Mouse (Mus musculus) ovary, adult 18-20 months (tissue): Measurements from ENCODE around the gene Fgf22.

Source experiments
- DNase-seq: peaks from one replicate; pipeline ENCODE4 v3.0.0; 2022; ENCODE audit warnings: low spot score, mixed read lengths

Fgf22 gene

DNA sequence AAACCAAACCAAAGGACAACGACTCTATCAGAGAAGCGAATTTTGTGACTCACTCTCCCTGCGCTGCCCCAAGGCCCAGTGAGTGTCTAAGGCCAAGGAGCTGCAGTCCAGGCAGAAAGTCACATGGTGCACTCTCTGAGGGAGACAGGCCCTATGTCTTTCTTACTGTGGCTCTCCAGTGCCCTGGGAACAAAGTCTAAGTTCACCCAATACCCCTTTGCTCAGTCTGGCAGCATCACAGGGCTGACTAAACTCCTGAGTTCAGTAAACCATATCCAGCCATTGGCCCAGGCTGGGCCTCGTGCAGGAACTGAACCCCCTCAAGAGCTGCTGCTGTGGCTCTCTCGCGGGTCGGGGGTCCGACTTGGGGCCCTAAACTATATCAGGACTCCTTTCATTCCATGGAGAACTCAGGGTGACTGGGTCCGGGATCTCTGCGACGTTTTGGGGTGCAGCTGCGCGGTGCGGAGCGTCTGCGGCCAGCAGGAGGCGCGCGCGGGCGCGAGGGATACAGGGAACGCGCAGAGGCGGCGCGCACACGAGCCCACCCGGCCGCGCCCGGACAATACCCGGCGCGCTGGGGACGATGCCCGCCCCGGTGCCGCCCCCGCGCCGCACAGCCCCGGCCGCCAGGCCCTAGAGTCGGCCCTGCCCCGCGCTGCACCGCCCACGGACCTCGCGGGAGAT, 38.3 kb downstream of the Fgf22 start, which contains the start of gene Palm:
Palm (plus strand) TSS at position 522 of the 687 bp plus-strand sequence.
- peak; percentile 51 for DNase-seq

DNA sequence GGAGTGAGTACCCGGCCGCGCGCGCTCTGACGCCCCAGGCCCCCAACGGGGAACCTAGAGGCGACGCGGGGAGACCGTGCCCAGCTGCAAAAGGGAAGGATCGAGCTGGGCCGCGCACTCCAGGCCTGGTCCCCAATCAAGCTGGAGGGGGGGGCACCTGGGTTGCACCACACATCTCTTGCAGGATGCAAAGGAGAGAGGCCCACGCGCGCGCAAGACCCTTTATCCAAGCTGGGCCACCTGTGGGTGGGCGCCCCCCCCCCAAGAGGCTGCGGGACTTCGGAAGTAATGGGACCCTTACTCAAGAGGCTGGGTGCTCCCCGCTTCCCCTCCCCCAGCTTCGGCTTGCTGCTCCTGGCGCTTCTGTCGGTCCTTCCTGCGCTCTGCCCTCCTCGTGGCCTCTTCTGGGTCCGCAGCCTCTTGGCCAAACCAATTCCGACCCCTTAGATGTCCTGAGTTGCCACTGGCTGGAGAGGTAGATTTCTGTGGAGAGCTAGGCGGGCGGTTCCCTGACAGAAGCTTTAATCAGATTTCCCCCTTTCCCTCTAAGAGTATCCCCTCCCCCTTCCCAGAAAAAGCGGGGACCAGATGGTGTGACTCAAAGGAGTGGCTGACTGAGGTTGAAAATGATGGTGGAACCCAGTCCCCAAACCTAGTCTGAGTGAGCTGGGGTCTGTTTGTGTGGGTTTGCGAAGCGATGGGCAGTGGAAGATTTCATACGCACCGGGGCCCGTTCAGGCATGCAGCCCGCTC, 39.0 kb downstream of the Fgf22 start:
- no peak for DNase-seq

- peak; percentile 72 for DNase-seq
Observed at GRCm38 (mm10) chr10:79794491-79794931, 39.6 kb downstream of the Fgf22 start.

GRCm38 (mm10) chr10:79795905-79796304, 41.0 kb downstream of the Fgf22 start:
- no peak for DNase-seq

GRCm38 (mm10) chr10:79797326-79797725, 42.5 kb downstream of the Fgf22 start:
- no peak for DNase-seq

- no peak for DNase-seq
Observed at GRCm38 (mm10) chr10:79798289-79798928, 43.5 kb downstream of the Fgf22 start.

- DNase-seq, result no peak
Observed at GRCm38 (mm10) chr10:79800508-79800907, 45.6 kb downstream of the Fgf22 start.

- no peak for DNase-seq
Observed at GRCm38 (mm10) chr10:79801837-79802236, 47.0 kb downstream of the Fgf22 start.

GRCm38 (mm10) chr10:79802331-79802971, 47.6 kb downstream of the Fgf22 start:
- peak; percentile 88 for DNase-seq

- DNase-seq, result no peak
Observed at GRCm38 (mm10) chr10:79803716-79804323, 48.9 kb downstream of the Fgf22 start.

GRCm38 (mm10) chr10:79805636-79806035, 50.8 kb downstream of the Fgf22 start:
- DNase-seq, result no peak

DNA sequence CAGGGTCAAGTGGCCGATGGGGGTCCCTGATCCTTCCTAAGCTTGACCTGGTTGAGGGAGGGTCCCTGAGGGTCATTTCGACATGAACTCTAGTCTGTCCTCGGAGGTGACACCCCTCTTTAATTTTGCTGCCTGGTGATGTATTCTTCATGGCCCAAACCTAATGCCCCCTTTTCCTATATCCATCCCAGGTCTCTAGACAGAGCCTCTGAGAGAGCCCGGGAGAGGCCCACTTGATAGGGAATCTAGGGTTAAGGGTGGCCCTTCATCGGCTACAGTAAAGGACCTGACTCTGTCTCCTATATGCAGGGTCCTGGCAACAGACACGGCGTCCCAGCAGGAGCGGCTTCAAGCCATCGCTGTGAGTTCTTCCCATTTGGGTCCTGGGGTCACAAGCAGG, 51.5 kb downstream of the Fgf22 start:
- no peak for DNase-seq

DNA sequence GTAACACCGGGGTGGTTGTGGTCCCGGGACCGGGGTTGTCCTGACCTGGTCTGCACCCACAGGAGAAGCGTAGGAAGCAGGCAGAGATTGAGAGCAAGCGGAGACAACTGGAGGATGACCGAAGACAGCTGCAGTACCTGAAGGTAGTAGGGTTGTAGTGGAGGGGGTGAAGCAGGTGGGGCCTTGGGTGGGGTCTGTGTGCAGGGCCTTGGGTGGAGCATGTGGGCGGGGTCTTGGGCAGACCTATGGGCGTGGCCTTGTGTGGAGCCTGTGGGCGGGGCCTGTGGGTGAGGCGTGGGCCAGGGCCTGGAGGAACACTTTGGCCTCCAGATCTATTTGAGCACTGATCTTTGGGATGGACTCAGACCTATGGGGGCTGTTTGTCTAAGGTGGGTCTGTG, 52.1 kb downstream of the Fgf22 start:
- DNase-seq, result no peak

DNA sequence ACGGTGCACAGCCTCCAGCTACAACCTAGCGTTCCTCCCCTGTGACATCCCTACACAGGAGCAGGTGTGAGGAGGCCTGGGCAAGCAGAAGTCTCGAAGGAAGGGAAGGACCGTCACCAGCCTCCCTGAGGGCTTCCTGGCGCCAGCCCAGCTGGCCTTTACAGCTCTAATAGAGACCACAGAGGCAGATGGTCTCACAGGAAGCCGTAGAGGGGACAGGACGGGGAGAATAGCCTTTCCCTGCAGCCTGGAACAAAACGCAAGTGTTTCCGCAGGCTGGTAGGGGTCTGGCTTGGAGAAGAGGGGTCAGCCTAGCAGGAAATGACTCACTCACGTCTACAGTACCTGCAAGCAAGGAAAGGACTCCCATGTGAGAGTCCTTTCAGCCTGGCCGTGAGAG, 53.0 kb downstream of the Fgf22 start:
- DNase-seq, result no peak
